Mouse (Mus musculus) brain, embryonic 14.5 days (tissue): ENCODE measurements around the gene Gm21983.

ENCODE experiments used
- CTCF ChIP-seq: fragments of 200-500 bp; IDR thresholded peaks from 2 replicates; pipeline ENCODE4 v1.5.1; 2012; ENCODE audit warnings: inconsistent platforms, mild to moderate bottlenecking, moderate library complexity, borderline replicate concordance; ENCODE audit not compliant: insufficient read depth, insufficient read length; ENCODE audit errors: extremely low read depth
- POLR2A ChIP-seq: fragments of 200-500 bp; IDR thresholded peaks from 2 replicates; pipeline ENCODE4 v1.6.1; 2012; ENCODE audit warnings: mild to moderate bottlenecking, inconsistent platforms, borderline replicate concordance; ENCODE audit not compliant: poor library complexity, insufficient read depth, insufficient read length, severe bottlenecking; ENCODE audit errors: extremely low read depth

DNA sequence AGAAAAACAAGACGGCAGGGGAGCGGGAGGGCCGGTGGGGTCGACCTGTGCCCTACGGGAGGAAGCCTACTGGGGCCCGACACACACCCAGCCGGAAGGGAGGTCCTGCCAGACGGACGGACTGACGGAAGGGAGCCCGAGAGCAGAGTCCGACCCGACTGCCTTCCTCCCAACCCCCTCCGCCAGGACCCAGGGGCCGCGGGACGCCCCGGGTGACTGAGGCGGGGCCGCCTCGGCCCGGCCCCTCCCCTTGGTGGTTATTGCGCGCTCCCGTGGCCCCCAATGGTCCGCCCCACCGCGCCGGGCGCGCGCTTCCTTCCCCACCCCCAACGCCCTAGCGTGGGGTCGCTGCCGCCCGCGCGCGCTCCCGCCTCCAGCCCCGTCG lies 14.7 kb downstream of the Gm21983 start:
- no peak; the same call in 1 of the 2 replicates for TF ChIP-seq POLR2A
- TF ChIP-seq CTCF, result no peak
